Mouse (Mus musculus) neural tube, embryonic 12.5 days (tissue): Measurements from ENCODE around the gene Myg1. TPM values are rescaled to one million over a fixed set of nuclear protein-coding genes. Genes with fewer than 3 reads are reported as not detected.

Experiments used
- ATAC-seq: fragments of 200-750 bp; cut with Nextera tagmentation; 2 replicates; pipeline ENCODE4 v1.8.0; 2017; ENCODE audit warnings: low read depth, mild to moderate bottlenecking, moderate TSS enrichment, moderate library complexity; ENCODE audit not compliant: low FRiP score
- H3K27ac ChIP-seq: fragments of 300-500 bp; sonication (generic); 2 replicates; pipeline ENCODE4 v1.5.1; 2016
- H3K27me3 ChIP-seq: fragments of 300-500 bp; sonication (generic); replicated peaks from 2 replicates; pipeline ENCODE4 v1.6.1; 2016; ENCODE audit warnings: mild to moderate bottlenecking
- H3K36me3 ChIP-seq: fragments of 300-500 bp; sonication (generic); 2 replicates; pipeline ENCODE4 v1.6.1; 2016; ENCODE audit warnings: mild to moderate bottlenecking
- H3K4me1 ChIP-seq: fragments of 300-500 bp; sonication (generic); 2 replicates; pipeline ENCODE4 v1.6.1; 2016
- H3K4me2 ChIP-seq: fragments of 300-500 bp; sonication (generic); replicated peaks from 2 replicates; pipeline ENCODE4 v1.6.1; 2016; ENCODE audit warnings: mild to moderate bottlenecking
- H3K4me3 ChIP-seq: fragments of 300-500 bp; sonication (generic); 2 replicates; pipeline ENCODE4 v1.5.1; 2016
- H3K9ac ChIP-seq: fragments of 300-500 bp; sonication (generic); 2 replicates; pipeline ENCODE4 v1.6.1; 2016; ENCODE audit warnings: mild to moderate bottlenecking
- H3K9me3 ChIP-seq: fragments of 300-500 bp; sonication (generic); 2 replicates; pipeline ENCODE4 v1.6.1; 2016; ENCODE audit warnings: mild to moderate bottlenecking
- WGBS: fragments of 180-500 bp; shearing (Covaris S2); methylation state at CpG from one replicate; pipeline ENCODE4 v1.1.7; 2016; 5-methylcytosine and 5-hydroxymethylcytosine counted together
- polyA plus RNA-seq: library from polyadenylated mRNA; unstranded; fragments of >200 nt; fragmentation: Nextera tagmentation; extraction: Ambion mirVana; gene quantifications from 2 replicates; pipeline ENCODE4 v1.2.1, GENCODE M21; 2016

Myg1 gene
- polyA plus RNA-seq, 1 experiment from 2014 or later, result 94.9 TPM

DNA sequence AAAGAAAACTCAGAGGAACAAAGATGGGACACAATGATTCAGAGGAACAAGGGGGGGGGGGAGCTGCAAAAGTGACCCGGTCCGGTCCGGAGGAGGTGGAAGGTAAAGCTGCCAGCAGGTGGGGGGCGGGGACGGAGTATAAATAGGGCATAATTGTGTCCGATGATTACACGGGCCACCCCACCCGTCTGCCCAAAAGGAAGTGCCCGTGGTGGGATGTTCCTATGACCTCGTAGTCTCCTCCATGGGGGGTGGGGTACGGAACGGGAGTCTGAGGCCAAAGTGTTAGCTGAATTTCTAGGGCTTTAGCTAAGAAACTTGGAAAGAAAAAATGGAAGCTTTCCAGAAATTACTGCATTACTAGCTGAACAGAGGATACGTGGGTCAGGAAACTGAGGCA, 38.5 kb downstream of the Myg1 start:
- Histone ChIP-seq H3K4me1 (peaks cover 23% of the 10 kb centered on the region), H3K9me3 (no peaks in the 10 kb centered on the region), H3K27ac (no peak overlapping the region), H3K4me3 (no peak overlapping the region), H3K4me2 (peak overlapping the region; percentile 20; the same call in 1 of the 2 replicates), H3K9ac (no peak overlapping the region), H3K36me3 (no peaks in the 10 kb centered on the region), H3K27me3 (peaks cover 13% of the 10 kb centered on the region)
- 10% methylated on average over 13 of the region's 13 CpGs for WGBS
- ATAC-seq, result no peak

- H3K9ac ChIP-seq, result no peak overlapping the region
Measured at GRCm38 (mm10) chr15:102370727-102371126, 39.2 kb downstream of the Myg1 start.

DNA sequence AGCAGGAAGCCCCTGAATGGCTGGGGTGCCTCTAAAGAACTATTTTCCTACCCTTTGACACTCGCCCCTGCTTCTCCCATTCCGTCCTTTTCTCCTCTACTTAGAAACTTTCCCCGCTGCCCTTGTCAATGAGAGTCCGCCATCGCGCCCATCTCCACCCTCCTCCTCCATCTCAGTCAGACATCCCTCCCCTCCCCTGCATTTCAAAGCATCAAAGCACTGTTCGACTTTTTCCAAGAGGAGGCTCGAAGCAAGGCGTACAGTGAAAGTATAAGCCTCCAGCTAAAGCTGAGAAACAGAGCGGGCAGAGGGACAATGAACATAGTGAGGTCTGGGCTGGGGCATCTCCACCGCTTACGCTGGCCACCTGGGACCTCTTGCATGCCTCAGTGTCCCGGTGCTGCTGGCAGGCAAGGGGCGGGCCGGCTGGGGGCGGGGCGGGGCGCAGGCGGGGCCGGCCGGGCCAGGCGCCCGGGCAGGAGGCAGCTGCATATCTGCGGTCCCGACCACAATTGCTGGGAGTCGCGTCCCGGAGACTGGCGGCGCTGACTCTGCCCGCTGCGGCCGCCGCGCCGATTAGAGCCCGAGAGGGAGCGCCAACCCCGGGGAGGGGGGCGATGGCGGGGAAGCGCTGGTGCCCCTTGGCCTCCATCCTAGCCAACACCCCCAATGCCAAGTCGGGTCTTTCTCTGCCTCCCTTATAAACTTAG, 45.1 kb downstream of the Myg1 start:
- under 1% methylated on average over 42 of the region's 43 CpGs for WGBS
- H3K27ac ChIP-seq, result peak overlapping the region; percentile 26; the same call in 1 of the 2 replicates

More at GRCm38 (mm10) chr15:102370727-102371126, 39.2 kb downstream of the Myg1 start:
- Histone ChIP-seq H3K36me3 (no peaks in the 10 kb centered on the region), H3K4me2 (peak overlapping the region; percentile 7), H3K4me1 (peaks cover 20% of the 10 kb centered on the region), H3K4me3 (no peak overlapping the region), H3K27ac (no peak overlapping the region), H3K9me3 (no peaks in the 10 kb centered on the region), H3K27me3 (peaks cover 8% of the 10 kb centered on the region)
- 9% methylated on average over 10 of the region's 10 CpGs for WGBS
- ATAC-seq, result no peak

GRCm38 (mm10) chr15:102377163-102377543, 45.6 kb downstream of the Myg1 start:
- H3K27ac ChIP-seq, result no peak overlapping the region
- peak overlapping the region; percentile 98 for H3K4me2 ChIP-seq
- ATAC-seq, result peak; percentile 78
- peaks cover 19% of the 10 kb centered on the region for H3K4me1 ChIP-seq
- H3K9ac ChIP-seq, result peak overlapping the region; percentile 74
- 0% methylated on average over 7 of the region's 7 CpGs for WGBS
- H3K9me3 ChIP-seq, result no peaks in the 10 kb centered on the region
- peak overlapping the region; percentile 55 for H3K4me3 ChIP-seq
- H3K36me3 ChIP-seq, result no peaks in the 10 kb centered on the region
- no peaks in the 10 kb centered on the region; the same call in 1 of the 2 replicates for H3K27me3 ChIP-seq

More for the DNA sequence above, 45.1 kb downstream of the Myg1 start:
- Histone ChIP-seq H3K27me3 (no peaks in the 10 kb centered on the region; the same call in 1 of the 2 replicates), H3K4me1 (peaks cover 19% of the 10 kb centered on the region), H3K4me3 (peak overlapping the region; percentile 55), H3K4me2 (peak overlapping the region; percentile 98), H3K9me3 (no peaks in the 10 kb centered on the region), H3K36me3 (no peaks in the 10 kb centered on the region), H3K9ac (peak overlapping the region; percentile 74)
- peak; percentile 86 for ATAC-seq

DNA sequence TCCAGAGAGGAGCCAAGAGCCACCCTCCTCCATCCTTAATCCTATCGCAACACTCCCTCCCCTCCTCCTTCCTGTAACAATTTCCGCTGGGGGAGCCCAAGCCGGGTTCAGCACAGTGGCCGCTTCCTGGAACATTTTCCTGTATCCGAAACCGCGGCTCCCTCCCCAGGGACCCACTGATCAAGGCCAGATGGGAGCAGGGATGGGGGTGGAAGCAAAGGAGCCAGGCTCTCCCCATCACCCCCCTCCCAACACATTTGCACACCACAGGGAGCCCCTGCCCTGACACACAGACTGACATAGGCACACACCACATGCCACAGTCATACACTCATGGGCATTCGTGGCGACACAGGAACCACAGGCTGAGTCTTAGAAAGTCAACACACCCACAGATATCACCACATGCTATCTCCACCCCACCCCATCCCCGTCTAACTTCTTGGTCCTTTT, 46.3 kb downstream of the Myg1 start:
- Histone ChIP-seq H3K4me2 (peak overlapping the region; percentile 98), H3K9ac (no peak overlapping the region)

GRCm38 (mm10) chr15:102381575-102381974, 50.1 kb downstream of the Myg1 start:
- peak; percentile 54; the same call in 1 of the 2 replicates for ATAC-seq
- Histone ChIP-seq H3K27me3 (no peaks in the 10 kb centered on the region), H3K36me3 (no peaks in the 10 kb centered on the region), H3K4me1 (peaks cover 14% of the 10 kb centered on the region), H3K9ac (no peak overlapping the region), H3K4me3 (no peak overlapping the region), H3K27ac (no peak overlapping the region), H3K4me2 (no peak overlapping the region), H3K9me3 (no peaks in the 10 kb centered on the region)
- WGBS, result 7% methylated on average over 7 of the region's 7 CpGs

More for the DNA sequence above, 46.3 kb downstream of the Myg1 start:
- H3K4me3 ChIP-seq, result no peak overlapping the region
- H3K27me3 ChIP-seq, result no peaks in the 10 kb centered on the region; the same call in 1 of the 2 replicates
- H3K4me1 ChIP-seq, result peaks cover 19% of the 10 kb centered on the region
- no peaks in the 10 kb centered on the region for H3K36me3 ChIP-seq
- no peak for ATAC-seq
- no peaks in the 10 kb centered on the region for H3K9me3 ChIP-seq
- no peak overlapping the region for H3K27ac ChIP-seq
- WGBS, result 4% methylated on average over 10 of the region's 10 CpGs

GRCm38 (mm10) chr15:102383671-102384070, 52.2 kb downstream of the Myg1 start:
- H3K4me3 ChIP-seq, result no peak overlapping the region
- ATAC-seq, result no peak
- H3K27ac ChIP-seq, result no peak overlapping the region
- H3K4me1 ChIP-seq, result no peaks in the 10 kb centered on the region; the same call in 1 of the 2 replicates
- H3K27me3 ChIP-seq, result no peaks in the 10 kb centered on the region
- H3K36me3 ChIP-seq, result no peaks in the 10 kb centered on the region
- H3K9ac ChIP-seq, result no peak overlapping the region
- 85% methylated on average over 6 of the region's 6 CpGs for WGBS
- H3K4me2 ChIP-seq, result no peak overlapping the region
- no peaks in the 10 kb centered on the region for H3K9me3 ChIP-seq

- H3K27me3 ChIP-seq, result no peaks in the 10 kb centered on the region
- no peak for ATAC-seq
- WGBS, result 50% methylated on average over 9 of the region's 9 CpGs
Measured at GRCm38 (mm10) chr15:102386640-102387039, 55.1 kb downstream of the Myg1 start.

More at GRCm38 (mm10) chr15:102386640-102387039, 55.1 kb downstream of the Myg1 start:
- H3K27ac ChIP-seq, result no peak overlapping the region
- H3K4me1 ChIP-seq, result no peaks in the 10 kb centered on the region; the same call in 1 of the 2 replicates
- H3K4me3 ChIP-seq, result no peak overlapping the region
- no peaks in the 10 kb centered on the region for H3K9me3 ChIP-seq
- no peaks in the 10 kb centered on the region for H3K36me3 ChIP-seq
- H3K9ac ChIP-seq, result no peak overlapping the region
- H3K4me2 ChIP-seq, result no peak overlapping the region

Other genes with a start within 250 kb of the Myg1 start
- 13.0 and 13.5 TPM in 2 replicates for gene Tns2, start 231.3 kb upstream of the Myg1 start, polyA plus RNA-seq
- 29.6 and 33.3 TPM in 2 replicates for gene Spryd3, start 195.5 kb upstream of the Myg1 start, polyA plus RNA-seq
- 0.60 and 0.63 TPM in 2 replicates for gene Igfbp6, start 187.3 kb upstream of the Myg1 start, polyA plus RNA-seq
- gene Soat2, start 181.2 kb upstream of the Myg1 start, polyA plus RNA-seq, result 0.11 TPM in 1 of 2 replicates, not detected in the other
- 98.3 and 105 TPM in 2 replicates for gene Zfp740, start 128.5 kb upstream of the Myg1 start, polyA plus RNA-seq
- 46.7 and 48.3 TPM in 2 replicates for gene Csad, start 127.0 kb upstream of the Myg1 start, polyA plus RNA-seq
- gene Itgb7, start 99.8 kb upstream of the Myg1 start, polyA plus RNA-seq, result 0.29 and 0.79 TPM in 2 replicates
- 15.4 and 18.7 TPM in 2 replicates for gene Rarg, start 74.2 kb upstream of the Myg1 start, polyA plus RNA-seq
- 0.09 and 0.23 TPM in 2 replicates for gene Gm9918, start 61.1 kb upstream of the Myg1 start, polyA plus RNA-seq
- 53.2 and 56.4 TPM in 2 replicates for gene Mfsd5, start 52.3 kb upstream of the Myg1 start, polyA plus RNA-seq
- 22.5 and 25.4 TPM in 2 replicates for gene Espl1, start 35.4 kb upstream of the Myg1 start, polyA plus RNA-seq
- 373 and 404 TPM in 2 replicates for gene Pfdn5, start 5.6 kb upstream of the Myg1 start, polyA plus RNA-seq
- gene Aaas, start 19.1 kb downstream of the Myg1 start, polyA plus RNA-seq, result 51.3 and 53.2 TPM in 2 replicates
- gene Sp7, start 35.5 kb downstream of the Myg1 start, polyA plus RNA-seq, result 0.57 and 0.81 TPM in 2 replicates
- gene Sp1, start 74.4 kb downstream of the Myg1 start, polyA plus RNA-seq, result 6.9 and 7.7 TPM in 2 replicates
- gene Amhr2, start 113.7 kb downstream of the Myg1 start, polyA plus RNA-seq, result 0.23 TPM in 2 replicates
- gene Prr13, start 127.3 kb downstream of the Myg1 start, polyA plus RNA-seq, result 80.5 and 80.6 TPM in 2 replicates
- gene Pcbp2, start 138.8 kb downstream of the Myg1 start, polyA plus RNA-seq, result 144 and 152 TPM in 2 replicates
- not detected in 2 replicates for gene Gm10337, start 172.0 kb downstream of the Myg1 start, polyA plus RNA-seq
- gene Map3k12, start 185.4 kb downstream of the Myg1 start, polyA plus RNA-seq, result 48.8 and 51.9 TPM in 2 replicates
- gene Tarbp2, start 186.5 kb downstream of the Myg1 start, polyA plus RNA-seq, result 97.9 and 105 TPM in 2 replicates
- gene Npff, start 193.2 kb downstream of the Myg1 start, polyA plus RNA-seq, result 4.8 and 5.4 TPM in 2 replicates